Mouse (Mus musculus) C2C12 (cell line): ENCODE results near the gene Mob1b. TPM values are rescaled to one million over a fixed set of nuclear protein-coding genes. Genes with fewer than 3 reads are reported as not detected.

ENCODE experiments used
- H3K27me3 ChIP-seq: one replicate; pipeline ENCODE4 v1.6.1; 2011; ENCODE audit not compliant: control insufficient read depth, insufficient read depth, insufficient read length
- H3K36me3 ChIP-seq: one replicate; pipeline ENCODE4 v1.6.1; 2011; ENCODE audit not compliant: control insufficient read depth, insufficient read depth
- H3K4me3 ChIP-seq: one replicate; pipeline ENCODE4 v1.5.1; 2011; ENCODE audit warnings: mild to moderate bottlenecking, control low read depth; ENCODE audit not compliant: poor library complexity, insufficient read depth, severe bottlenecking
- H3K79me2 ChIP-seq: one replicate; pipeline ENCODE4 v1.6.1; 2011; ENCODE audit not compliant: control insufficient read depth, insufficient read depth
- H3K79me3 ChIP-seq: one replicate; pipeline ENCODE4 v1.6.1; 2011; ENCODE audit warnings: low read depth, control low read depth
- H3ac ChIP-seq: one replicate; pipeline ENCODE3; 2011; ENCODE audit warnings: low read depth; ENCODE audit not compliant: control insufficient read depth, insufficient read length
- CEBPB ChIP-seq: IDR thresholded peaks from one replicate; pipeline ENCODE4 v1.6.1; 2011; ENCODE audit warnings: low read depth, mild to moderate bottlenecking, control low read depth, moderate library complexity
- CTCF ChIP-seq: IDR thresholded peaks from one replicate; pipeline ENCODE4 v1.5.1; 2011; ENCODE audit not compliant: control insufficient read depth, insufficient read depth, insufficient read length
- FOSL1 ChIP-seq: IDR thresholded peaks from one replicate; pipeline ENCODE4 v1.8.0; 2011; ENCODE audit warnings: mild to moderate bottlenecking, low read length; ENCODE audit not compliant: poor library complexity, insufficient read depth, severe bottlenecking
- MAX ChIP-seq: IDR thresholded peaks from one replicate; pipeline ENCODE4 v1.6.1; 2011; ENCODE audit warnings: mild to moderate bottlenecking, control low read depth
- MYOD1 ChIP-seq: IDR thresholded peaks from one replicate; pipeline ENCODE4 v1.6.1; 2011; ENCODE audit warnings: low read depth; ENCODE audit not compliant: control insufficient read depth, insufficient read length
- MYOG ChIP-seq: IDR thresholded peaks from one replicate; pipeline ENCODE4 v1.6.1; 2011; ENCODE audit not compliant: control insufficient read depth, insufficient read length; ENCODE audit errors: extremely low read depth
- USF1 ChIP-seq: IDR thresholded peaks from one replicate; pipeline ENCODE4 v1.6.1; 2011; ENCODE audit warnings: low read depth, mild to moderate bottlenecking, control low read depth, moderate library complexity
- long read RNA-seq, 2 experiments: library from polyadenylated mRNA; unstranded; transcript quantifications; one replicate each; pipeline ENCODE4 v2.0.0; 2019 to 2020
- polyA plus RNA-seq: library from polyadenylated mRNA; unstranded; fragments of >200 nt; fragmentation: generic; extraction: Trizol; gene quantifications from one replicate; pipeline ENCODE4 v1.2.1, GENCODE M21; 2012; ENCODE audit warnings: missing spikeins

The Mob1b gene
- polyA plus RNA-seq, result 5.5 TPM
- long read RNA-seq, experiment 1, transcript Mob1b-201 (6 exons, 2,705 nt), result major isoform, 6 of 7 reads
- long read RNA-seq, experiment 1, partial matches to known transcripts, result 1 of 7 reads
- long read RNA-seq, experiment 1, other reads (novel, unspliced or antisense), result 0 of 7 reads
- long read RNA-seq, experiment 2, transcript Mob1b-201 (6 exons, 2,705 nt), result major isoform, 65 of 75 reads
- long read RNA-seq, experiment 2, partial matches to known transcripts, result 2 of 75 reads
- long read RNA-seq, experiment 2, other reads (novel, unspliced or antisense), result 8 of 75 reads

GRCm38 (mm10) chr5:88720116-88721002 is at the start of gene Mob1b:
Mob1b (plus strand) TSS chr5:88720855.
- Histone ChIP-seq H3ac (peak within 1 kb of the TSS; percentile 99), H3K79me3 (peaks cover 33% of the 10 kb centered on the region), H3K27me3 (no peaks in the 10 kb centered on the region), H3K4me3 (peak within 1 kb of the TSS; percentile 86), H3K79me2 (peaks cover 47% of the 10 kb centered on the region), H3K36me3 (peaks cover 3% of the 10 kb centered on the region)
- peak; percentile 94 for TF ChIP-seq USF1
- TF ChIP-seq FOSL1, result no peak
- TF ChIP-seq CEBPB, result no peak
- no peak for TF ChIP-seq MYOD1
- no peak for TF ChIP-seq CTCF
- peak; percentile 84 for TF ChIP-seq MAX

GRCm38 (mm10) chr5:88674703-88675442 is 45.8 kb upstream of the Mob1b start:
- no peak for TF ChIP-seq USF1
- TF ChIP-seq CTCF, result no peak
- no peak for TF ChIP-seq CEBPB
- TF ChIP-seq FOSL1, result no peak
- no peak for TF ChIP-seq MAX
- TF ChIP-seq MYOD1, result no peak
- TF ChIP-seq MYOG, result no peak
- H3K79me3 ChIP-seq, result peaks cover 15% of the 10 kb centered on the region
- peak overlapping the region; percentile 66 for H3K4me3 ChIP-seq
- peaks cover 34% of the 10 kb centered on the region for H3K79me2 ChIP-seq
- peak overlapping the region; percentile 84 for H3ac ChIP-seq
- H3K36me3 ChIP-seq, result peaks cover 31% of the 10 kb centered on the region
- no peaks in the 10 kb centered on the region for H3K27me3 ChIP-seq

- TF ChIP-seq MAX (peak; percentile 28), MYOG (no peak), MYOD1 (no peak), FOSL1 (no peak), USF1 (no peak), CEBPB (no peak), CTCF (no peak)
- Histone ChIP-seq H3K79me2 (peaks cover 34% of the 10 kb centered on the region), H3K27me3 (no peaks in the 10 kb centered on the region), H3K36me3 (peaks cover 23% of the 10 kb centered on the region), H3K4me3 (peak within 1 kb of the TSS; percentile 66), H3ac (peak within 1 kb of the TSS; percentile 84), H3K79me3 (peaks cover 13% of the 10 kb centered on the region)
Observed at GRCm38 (mm10) chr5:88675443-88676387, 44.9 kb upstream of the Mob1b start, which contains the start of gene Grsf1. Grsf1 (minus strand) TSS chr5:88676171.

- no peak for TF ChIP-seq CTCF
- TF ChIP-seq MYOD1, result no peak
- TF ChIP-seq FOSL1, result no peak
- TF ChIP-seq USF1, result no peak
- TF ChIP-seq CEBPB, result no peak
- no peak for TF ChIP-seq MAX
- H3ac ChIP-seq, result no peak overlapping the region
Observed at GRCm38 (mm10) chr5:88678929-88679328, 41.7 kb upstream of the Mob1b start.

GRCm38 (mm10) chr5:88679341-88679740 is 41.3 kb upstream of the Mob1b start:
- Histone ChIP-seq H3ac (no peak overlapping the region), H3K79me3 (peaks cover 7% of the 10 kb centered on the region), H3K27me3 (no peaks in the 10 kb centered on the region), H3K79me2 (peaks cover 15% of the 10 kb centered on the region), H3K36me3 (no peaks in the 10 kb centered on the region), H3K4me3 (no peak overlapping the region)
- TF ChIP-seq FOSL1 (no peak), MYOD1 (no peak), CEBPB (no peak), USF1 (no peak), MAX (no peak), CTCF (no peak), MYOG (no peak)

More at GRCm38 (mm10) chr5:88678929-88679328, 41.7 kb upstream of the Mob1b start:
- Histone ChIP-seq H3K79me3 (peaks cover 10% of the 10 kb centered on the region), H3K27me3 (no peaks in the 10 kb centered on the region), H3K4me3 (no peak overlapping the region), H3K36me3 (no peaks in the 10 kb centered on the region), H3K79me2 (peaks cover 19% of the 10 kb centered on the region)
